Mouse (Mus musculus): ENCODE measurements around the gene Mknk1.

The Mknk1 gene

DNA sequence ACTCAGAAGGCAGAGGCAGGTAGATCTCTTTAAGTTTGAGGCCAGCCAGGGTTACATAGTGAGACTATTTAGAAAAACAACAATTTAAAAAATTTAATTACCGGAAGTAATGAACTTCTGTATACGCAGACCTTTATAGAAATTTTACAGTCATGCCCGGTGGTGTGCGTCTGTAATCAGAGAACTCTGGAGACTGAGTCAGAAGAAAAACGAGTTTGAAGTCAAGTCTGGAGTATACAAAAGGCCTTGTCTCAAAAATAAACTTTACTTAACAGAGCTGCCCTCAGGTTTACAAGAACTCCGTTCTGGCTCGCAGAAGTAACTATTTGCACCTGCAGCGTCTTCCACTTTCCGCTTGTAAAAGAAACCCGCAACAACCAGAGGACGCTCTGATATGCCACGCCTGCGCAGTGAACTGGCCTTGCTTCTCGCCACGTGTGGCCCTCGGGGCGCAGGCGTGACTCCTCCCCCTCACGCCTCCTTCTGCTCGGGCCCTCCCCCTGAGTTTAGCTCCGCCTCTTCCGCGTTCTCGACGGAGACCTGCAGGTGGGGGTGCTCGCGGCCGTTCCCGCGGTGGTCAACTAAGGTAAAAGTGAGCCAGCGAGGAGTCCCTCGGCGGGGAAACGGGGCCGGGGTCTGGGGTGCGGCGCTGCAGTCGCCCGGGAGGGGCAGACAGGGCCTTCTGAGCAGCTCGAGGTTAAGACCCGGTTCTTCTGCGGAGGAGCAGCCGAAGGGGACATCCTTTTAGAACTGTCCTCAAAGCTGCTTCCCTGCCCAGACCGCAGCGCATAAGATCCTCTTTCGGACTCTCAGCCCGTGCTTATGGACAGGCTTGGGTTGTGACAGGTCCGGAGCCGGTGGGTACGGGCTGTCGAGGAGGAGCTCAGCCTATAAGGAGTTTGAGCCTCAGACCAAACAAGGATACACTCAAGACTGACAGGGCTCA lies at the start of gene Mknk1:
TSS of gene Mknk1 (plus strand) at position 503 of the 946 bp plus-strand sequence.
- peak; percentile 93 for DNase-seq (ENCODE audit: low spot score)

DNA sequence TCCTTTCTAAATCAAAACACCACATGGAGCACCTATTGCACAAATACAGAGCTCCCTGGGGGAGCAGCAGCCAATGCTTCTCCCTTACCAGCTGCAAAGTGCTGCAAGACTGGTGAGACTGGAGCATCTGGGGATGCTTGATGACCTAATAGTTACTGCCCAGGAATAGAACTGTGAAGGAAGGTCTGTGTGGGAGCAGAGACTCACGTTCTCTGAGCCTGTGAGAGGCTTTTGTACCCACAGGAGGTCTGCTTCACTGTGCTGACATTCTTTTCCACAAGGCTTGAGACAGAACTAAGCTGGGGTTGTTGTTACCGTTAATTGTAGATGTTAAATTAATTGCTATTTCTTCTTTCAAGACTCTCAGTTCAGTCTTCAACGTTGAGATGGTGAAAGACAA lies 48.1 kb upstream of the Mknk1 start:
- DNase-seq (ENCODE audit: low spot score): no peak

DNA sequence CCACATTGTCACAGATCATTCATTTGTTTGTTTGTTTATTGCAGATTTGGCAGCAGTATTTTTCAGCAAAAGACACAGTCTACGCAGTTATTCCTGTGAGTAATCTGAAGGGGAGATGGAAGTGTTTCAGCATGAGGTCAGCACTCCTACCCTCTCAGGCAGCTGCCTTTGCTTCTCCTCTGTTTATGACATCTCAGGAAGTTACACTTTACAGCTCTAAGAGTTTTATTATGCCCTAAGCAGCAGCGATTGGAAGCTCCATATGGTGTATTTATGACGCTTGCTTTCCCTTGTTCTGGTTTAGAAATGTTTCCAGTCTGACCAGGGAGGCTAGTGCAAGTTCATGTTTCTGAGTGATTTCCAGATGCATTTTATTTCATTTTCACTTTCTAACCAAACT lies 43.6 kb upstream of the Mknk1 start:
- no peak for DNase-seq (ENCODE audit: low spot score)

DNA sequence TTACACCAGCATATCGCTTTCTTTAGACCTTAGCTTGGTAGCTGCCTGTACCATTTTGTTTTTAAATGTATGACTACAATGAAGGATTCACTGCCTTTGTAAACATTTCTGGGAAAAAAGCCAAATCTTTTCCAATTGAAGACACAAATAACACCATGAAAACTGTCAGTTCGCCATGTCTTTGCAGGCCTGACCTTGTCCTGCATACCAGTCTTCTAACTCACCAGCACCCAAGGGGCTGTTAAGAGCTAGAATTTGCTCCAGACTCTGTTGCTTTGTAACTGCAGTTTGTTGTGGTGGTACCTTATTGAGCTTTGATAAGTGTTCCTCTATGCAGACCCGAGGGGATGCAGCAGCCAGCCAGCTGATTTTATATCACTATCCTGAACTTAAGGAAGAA lies 39.0 kb upstream of the Mknk1 start:
- no peak for DNase-seq (ENCODE audit: low spot score)

DNA sequence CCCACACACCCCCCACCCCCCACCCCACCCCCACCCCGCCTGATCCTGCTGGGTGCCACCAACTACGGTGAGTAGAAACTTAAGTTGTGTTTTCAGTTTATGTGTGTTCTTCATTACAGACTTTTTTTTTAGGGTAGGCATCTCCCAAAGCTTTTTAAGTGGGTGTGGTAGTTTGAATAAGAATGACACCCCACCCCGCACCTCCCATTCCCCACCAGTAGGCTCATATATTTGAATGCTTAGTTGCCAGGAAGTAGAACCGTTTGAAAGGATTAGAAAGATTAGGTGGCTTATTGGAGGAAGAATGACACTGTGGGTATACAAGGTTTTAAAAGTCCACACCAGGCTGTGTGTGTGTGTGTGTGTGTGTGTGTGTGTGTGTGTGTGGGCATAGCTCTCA lies 26.7 kb upstream of the Mknk1 start:
- no peak for DNase-seq (ENCODE audit: low spot score)

DNA sequence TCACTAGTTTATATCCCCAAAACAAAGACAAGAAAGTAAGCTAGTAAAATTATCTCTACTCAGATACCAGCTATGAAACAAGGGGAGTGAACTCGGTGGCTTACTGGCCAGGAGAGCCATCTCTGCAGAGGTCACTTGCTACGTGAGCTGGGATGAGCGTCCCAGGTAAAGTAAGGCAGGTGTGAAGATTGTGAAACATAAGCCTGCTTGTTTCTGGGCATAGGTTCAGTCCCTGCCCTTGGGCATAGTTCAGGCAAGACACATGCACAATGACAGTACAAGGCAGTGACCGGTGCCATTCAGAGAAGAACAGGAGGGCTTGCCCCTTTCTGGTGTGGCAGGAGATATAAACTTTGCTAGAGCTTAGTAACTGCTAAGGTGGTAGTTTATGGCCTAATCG lies 23.4 kb upstream of the Mknk1 start:
- no peak for DNase-seq (ENCODE audit: low spot score)

DNA sequence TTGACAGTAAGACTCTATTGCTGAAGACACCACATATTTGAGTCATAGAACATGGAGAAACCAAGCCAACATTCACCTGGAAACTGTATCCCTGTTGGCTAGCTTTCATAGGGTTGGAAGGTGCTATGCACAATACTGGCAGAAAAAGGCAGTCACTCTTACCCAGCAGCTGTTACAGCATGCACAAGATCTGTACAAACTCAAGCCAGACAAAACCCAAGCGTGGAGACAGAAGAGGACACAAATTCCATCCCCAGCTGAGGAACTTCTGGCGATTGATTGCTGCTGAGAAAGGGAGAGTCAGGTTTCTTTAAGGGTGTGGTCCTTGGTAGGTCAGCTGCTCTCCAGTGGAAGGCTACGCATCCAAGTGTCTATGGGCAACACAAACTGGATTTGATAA lies 18.8 kb upstream of the Mknk1 start:
- DNase-seq (ENCODE audit: low spot score): no peak

DNA sequence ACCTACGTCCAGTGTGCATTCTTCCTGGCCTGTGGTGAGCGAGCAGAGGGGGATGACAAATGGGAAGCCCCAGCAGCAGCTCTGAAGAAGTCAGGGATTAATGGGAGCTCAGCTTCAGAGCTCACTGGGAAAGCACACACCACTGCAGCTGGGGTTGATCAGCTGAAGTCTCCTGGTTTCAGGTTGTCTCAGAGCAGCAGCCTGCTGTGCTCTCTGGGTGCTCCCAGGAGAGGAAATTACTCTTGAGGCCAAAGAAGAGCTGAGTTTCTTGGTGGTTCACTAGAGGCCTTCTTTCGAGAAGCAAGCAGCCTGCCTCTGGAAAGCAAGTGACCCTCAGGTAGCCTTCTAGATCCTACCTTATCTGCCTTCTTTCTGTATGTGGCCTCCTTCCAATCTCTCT lies 18.1 kb upstream of the Mknk1 start:
- no peak for DNase-seq (ENCODE audit: low spot score)

DNA sequence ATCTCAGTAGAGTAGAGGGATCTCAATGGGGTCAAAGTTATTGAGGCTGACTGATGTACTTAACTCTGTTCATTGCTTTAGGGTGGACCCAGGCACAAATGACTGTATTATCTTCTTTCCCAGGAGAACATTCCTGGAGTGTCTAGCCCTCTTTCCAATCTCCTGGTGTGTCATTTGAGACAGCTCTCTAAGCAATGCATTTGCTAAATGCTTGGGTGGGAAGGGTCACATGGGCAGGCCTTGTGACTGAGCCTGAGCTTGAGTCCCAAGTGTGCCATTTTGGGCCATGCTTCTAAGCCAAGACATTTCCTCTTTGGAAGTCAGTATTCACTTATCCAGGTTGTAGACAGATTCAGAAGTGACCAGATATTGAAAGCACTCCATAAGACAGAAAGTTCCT lies 17.6 kb upstream of the Mknk1 start:
- DNase-seq (ENCODE audit: low spot score): no peak

DNA sequence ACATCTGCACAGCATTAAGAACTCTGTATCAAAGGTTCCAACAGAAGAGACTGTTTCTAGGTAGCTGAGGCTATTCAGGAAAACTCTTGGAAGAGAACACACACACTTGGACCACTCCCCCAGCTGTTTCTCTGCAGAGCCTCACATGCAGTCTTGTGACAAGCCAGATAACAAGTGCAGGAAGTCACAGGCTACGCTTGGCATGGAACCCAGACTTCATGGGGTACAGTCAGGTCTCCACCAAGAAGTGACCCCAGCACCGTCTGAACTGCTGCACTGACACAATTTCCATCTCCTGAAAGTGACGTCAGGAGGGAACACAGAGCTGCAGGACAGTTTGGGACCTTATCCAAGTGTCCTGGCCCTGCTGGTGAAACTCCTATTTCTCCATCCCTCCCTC lies 17.1 kb upstream of the Mknk1 start:
- DNase-seq (ENCODE audit: low spot score): no peak

DNA sequence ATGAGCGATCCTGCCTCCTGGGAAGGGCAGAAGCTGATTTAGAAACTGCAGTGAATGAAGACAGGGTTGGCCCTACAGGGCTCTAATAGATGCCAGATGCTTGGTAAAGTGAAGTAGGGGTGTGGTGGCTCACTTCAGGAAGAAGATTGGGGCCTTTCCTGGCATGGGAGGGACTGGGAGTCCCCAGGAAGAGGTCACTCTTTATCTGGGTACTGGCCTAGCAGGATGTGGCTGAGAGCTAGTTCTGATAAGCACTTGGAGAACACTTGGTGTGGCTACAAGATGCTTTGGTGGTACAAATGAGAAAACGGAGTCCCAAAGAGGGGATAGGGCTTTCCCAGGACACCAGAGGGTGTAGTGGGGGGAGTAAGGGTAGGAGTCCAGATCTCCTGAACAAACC lies 14.8 kb upstream of the Mknk1 start:
- DNase-seq (ENCODE audit: low spot score): peak; percentile 68

DNA sequence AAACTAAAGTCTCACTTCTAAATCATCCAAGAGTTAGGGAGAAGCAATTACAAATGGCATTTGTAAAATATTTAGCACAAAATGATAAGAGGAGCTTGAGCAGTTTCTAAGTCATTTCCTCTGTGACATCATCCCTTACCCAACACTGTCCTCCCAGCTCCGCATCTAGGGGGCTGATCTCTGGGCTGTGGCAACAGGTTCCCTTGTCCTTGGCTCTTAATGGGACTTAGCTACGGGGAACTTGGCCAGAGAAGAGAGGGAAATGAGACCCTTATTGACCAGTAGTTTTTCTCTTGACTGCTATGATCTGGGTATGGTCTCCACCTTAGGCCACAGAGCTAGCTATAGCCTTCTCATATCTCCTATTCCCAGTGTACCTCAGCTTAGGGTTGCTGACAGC lies 13.7 kb upstream of the Mknk1 start:
- no peak for DNase-seq (ENCODE audit: low spot score)

DNA sequence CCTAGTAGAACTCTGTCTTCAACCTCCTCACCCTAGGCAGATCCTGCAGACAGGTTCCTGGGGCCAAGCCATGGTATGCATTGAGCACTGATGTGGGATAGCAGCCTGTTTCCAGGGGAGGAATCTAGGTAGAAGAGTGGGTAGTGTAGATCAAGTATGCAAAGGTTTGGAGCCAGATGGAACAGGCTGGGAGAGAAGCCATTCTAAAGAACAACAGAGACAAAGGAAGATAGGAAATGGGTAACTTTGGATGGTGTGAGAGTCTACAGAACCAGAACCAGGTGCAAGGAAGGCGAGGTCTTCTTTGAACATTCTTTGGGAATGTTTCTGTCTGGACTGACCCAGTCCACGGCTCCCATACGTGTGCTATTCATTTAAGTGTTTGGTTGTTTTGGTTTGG lies 11.9 kb upstream of the Mknk1 start:
- DNase-seq (ENCODE audit: low spot score): no peak

DNA sequence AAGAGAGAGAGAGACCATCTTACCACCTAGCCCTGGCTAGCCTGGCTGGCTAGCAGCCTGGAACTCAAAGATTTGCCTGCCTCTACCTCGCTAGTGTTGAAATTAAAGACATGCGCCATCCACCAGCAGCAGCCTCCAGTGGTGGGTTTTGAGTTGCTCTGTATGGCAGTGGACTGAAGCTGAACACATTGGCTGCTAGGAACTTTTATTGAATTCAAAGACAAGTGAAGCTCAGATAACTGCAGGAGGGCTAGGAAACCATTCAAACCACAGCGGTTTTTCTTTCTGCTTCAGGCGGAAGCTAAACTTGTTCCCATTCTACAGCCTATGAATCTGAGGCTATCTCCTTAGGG lies 11.5 kb upstream of the Mknk1 start:
- no peak for DNase-seq (ENCODE audit: low spot score)

DNA sequence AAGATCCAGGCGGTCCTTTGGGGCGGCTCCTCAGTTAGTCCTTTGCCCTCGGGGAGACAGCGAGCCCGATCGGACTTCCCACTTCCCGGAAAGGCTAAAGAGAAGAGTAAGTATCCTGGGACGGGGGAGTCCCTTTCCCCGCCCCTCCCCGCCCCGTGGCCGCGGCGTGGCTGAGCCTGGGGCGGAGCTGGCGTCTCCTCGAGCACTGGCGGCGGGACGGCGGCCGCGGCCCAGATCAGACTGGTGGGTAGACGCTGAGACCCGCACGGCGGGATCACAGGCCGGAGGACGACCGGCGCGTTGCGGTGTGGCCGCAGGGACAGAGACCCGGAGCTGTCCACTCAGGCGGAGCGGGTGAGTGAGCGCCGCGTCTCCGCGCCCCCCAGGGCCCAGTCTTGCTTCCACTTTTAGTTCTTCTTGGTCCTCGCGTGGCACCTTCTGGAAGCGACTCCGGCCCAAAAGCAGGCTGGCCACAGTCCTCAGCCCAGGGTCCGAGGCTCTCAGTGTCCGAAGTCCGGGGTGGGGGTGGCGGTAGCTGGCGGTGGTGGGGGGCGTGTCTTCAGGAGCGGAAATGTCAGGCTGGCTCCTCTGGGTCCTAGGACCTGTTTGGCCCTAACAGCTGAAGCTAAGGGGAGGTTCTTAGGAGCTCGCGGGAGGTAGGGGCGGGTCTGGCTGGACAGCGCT lies 11.0 kb upstream of the Mknk1 start, which contains the start of gene Mob3c:
TSS of gene Mob3c (plus strand) at position 205 of the 684 bp plus-strand sequence.
- peak; percentile 71 for DNase-seq (ENCODE audit: low spot score)

DNA sequence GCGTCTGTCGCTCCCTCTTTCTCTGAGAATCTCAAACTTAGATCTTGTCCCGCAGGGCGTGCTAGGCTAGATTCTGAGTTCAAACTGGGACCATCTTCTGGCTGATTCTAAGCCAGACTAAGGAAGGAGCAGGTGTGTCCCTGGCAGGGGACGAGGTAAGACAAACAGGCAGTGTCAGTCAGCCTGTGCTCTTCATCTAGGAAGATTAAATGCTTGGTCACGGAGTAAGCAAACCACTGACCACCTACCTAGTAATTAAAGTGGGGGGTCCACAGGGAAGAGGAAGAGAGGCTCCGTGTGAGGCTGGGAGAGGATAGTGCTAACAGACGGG lies 10.5 kb upstream of the Mknk1 start:
- no peak for DNase-seq (ENCODE audit: low spot score)

DNA sequence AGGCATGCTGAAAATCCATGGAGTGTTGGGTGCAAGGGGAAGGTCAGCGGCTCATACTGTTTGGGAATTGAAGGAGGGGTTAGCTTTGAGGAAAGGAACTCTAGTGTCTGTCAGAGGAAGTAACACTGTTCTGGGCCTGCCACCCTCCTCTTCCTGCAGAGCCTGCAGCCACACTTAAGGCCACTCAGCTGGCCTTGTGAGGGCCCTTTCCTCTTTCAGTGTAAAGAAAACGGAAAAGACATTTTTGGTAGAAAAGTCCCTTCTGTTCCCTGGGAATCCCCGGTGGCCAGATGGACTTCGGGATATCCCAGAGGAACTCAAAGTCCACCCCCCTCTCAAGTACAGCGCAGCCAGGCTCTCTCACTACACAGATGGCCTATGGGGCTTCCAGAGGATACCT lies 8.5 kb upstream of the Mknk1 start:
- no peak for DNase-seq (ENCODE audit: low spot score)

DNA sequence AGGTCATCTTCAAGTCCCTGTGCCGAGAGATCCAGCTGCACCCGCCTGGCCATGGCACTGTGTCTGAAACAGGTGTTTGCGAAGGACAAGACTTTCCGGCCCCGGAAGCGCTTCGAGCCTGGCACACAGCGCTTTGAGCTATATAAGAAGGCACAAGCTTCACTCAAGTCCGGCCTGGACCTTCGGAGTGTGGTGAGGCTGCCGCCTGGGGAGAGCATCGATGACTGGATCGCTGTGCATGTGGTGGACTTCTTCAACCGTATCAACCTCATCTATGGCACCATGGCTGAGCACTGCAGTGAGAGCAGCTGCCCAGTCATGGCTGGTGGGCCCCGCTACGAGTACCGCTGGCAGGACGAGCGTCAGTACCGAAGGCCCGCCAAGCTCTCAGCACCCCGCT lies 7.8 kb upstream of the Mknk1 start:
- no peak for DNase-seq (ENCODE audit: low spot score)

DNA sequence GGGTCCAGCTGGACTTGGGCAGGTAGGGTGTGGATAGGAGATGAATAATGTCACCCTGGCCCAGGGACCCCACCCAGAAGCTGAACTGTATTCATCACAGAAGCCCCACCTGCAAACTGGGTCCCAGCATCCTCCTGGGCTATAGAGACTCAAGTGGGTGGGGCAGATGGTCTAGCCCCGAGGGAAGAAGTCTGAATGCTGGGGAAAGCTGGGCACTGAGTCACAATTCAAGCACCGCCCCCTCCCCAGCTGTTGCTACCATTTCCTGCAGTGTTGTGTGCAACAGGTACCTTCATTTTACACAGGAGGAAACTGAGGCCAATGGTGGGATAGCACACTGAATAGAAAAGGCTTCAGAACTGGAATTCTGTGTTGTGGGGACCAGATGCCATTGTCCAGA lies 7.0 kb upstream of the Mknk1 start:
- DNase-seq (ENCODE audit: low spot score): no peak

DNA sequence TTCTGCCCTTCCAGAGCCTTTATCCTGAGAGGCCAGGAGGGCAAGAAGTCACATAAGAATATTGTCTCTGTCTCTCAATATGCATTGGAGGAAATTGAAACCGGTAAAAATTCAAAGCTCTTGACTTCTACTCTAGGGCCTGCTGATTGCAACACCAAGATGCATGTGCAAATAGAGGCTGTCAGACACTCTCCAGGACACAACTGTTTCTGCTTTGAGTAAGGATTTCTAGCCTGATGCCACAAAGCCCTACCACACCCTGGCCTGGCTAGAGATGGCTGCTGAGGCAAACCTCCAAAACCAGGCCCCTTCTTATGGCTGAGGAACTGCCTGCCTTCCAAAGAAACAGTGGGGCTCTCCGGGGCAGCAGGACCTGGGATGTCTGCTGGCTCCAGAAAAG lies 3.4 kb upstream of the Mknk1 start:
- no peak for DNase-seq (ENCODE audit: low spot score)

DNA sequence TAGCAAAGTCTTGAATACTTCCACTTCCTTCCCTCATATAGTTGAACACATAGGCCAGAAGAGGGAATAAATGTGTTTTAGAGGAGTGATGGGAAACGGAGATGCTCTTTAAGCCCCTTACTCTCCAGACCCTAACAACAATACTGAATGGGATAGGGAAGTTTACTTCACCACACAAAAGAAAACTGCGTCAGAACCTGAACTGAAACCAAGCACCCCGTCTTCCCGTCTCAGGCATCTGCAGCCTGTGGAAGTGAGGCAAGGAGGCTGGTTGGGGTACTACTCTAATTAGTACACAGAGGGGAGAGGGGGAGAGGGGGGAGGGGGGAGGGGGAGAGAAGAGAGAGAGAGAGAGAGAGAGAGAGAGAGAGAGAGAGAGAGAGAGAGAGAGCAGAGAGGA lies 802 bp upstream of the Mknk1 start:
- no peak for DNase-seq (ENCODE audit: low spot score)

DNA sequence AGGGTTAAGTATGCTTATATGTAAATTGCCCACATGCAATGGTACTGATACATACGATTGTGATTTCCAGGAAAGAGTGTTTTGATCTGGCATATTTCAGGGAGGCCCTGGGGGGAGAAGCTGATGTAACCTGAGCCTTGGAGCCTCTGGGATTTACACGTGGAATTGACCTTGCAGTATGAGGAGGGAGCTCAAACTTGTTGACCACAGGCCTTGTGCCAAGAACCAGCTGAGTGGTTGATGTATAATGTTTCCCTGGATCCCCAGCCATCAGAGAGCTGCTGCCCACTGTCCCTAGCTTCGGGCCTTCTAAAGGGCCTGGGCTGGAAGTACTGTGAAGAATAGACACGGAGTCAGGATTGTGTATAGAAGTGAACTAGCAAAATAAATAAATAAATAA lies 958 bp downstream of the Mknk1 start:
- DNase-seq (ENCODE audit: low spot score): peak; percentile 39

DNA sequence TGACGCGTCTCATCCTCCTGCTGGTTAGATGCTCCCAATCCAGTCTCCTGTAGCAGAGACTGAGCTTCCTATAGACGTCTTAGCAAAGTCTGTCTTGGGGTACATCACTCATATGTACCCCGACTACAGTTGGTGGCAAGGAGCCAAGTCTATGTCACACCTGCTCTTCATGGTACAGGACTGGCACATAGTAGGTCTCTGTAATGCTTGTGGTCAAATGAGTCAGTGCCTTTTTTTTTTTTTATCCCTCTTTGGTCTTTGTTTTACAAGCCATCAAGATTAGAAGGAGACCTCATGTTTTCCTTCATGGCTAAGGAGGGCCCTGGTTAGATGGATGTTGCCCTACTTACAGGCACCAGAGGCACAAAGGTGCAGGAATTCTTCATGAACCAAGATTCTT lies 1.8 kb downstream of the Mknk1 start:
- no peak for DNase-seq (ENCODE audit: low spot score)

DNA sequence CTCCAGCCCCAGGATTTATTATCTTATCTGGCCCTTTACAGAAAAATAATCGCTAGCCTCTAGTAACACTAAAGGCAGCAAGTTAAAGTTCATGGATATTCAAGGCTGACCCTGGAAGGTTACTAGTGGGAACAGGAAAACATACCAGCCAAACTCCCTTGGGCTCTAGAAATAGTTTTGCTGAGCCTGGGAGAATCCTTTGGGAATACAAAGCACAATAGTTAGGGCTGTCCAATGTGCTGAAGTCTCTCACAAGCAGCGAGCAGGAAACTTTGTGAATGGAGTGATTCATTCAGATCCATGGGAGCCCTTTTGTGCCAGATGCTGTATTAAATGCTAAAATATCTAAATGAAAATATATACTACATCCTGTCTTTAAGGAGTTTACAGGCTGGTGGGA lies 7.7 kb downstream of the Mknk1 start:
- no peak for DNase-seq (ENCODE audit: low spot score)
